ENCODE assay signal across 22 mouse cellular contexts in genomic region chr7:80227065-80227464, GRCm38 (mm10). TPM values are rescaled to one million over a fixed set of nuclear protein-coding genes. Genes with fewer than 3 reads are reported as not detected.
A peak's percentile ranks its signal among the peaks of the same experiment; 100 is the strongest.
DNase-seq lines count a peak whose midpoint lies in the region; ATAC-seq and TF ChIP-seq lines count a peak whose summit lies in the region.
"Had no signal": no experiment of that assay in that cellular context is flagged by ENCODE, and none has a peak within 500 bp of the region (broad histone marks: within the 10 kb centered on the region; RNA-seq: fewer than 3 reads in every experiment).

No protein-coding gene starts in this region.

- ATAC-seq in kidney, postnatal 0 days (replicated peaks; ENCODE audit: low FRiP score, low read depth): no peak
- no peak for ATAC-seq in stomach, embryonic 16.5 days (ENCODE audit: insufficient read depth, low FRiP score)
- ATAC-seq: activated CD4-positive, CD25-positive, alpha-beta regulatory T cell, adult 4 months; hindbrain, embryonic 16.5 days had no signal

- no peak for DNase-seq in kidney, postnatal 0 days (ENCODE audit: low spot score)
- no peak for DNase-seq in kidney, adult 9 months
- no peak for DNase-seq in testis, postnatal 14 days (ENCODE audit: low spot score)
- DNase-seq in MEL (ENCODE audit: low read depth, low spot score): no peak
- DNase-seq in gastrocnemius, postnatal 25 days: no peak
- DNase-seq in layer of hippocampus, adult 9-11 months: no peak
- DNase-seq: adrenal gland, postnatal 10 days; cerebellum, adult 2 months; cerebellum, postnatal 25 days; kidney, adult 11 months; lung, adult 18-20 months; lung, postnatal 10 days; retina, postnatal 1 day had no signal

- peaks cover 35% of the 10 kb centered on the region for H3K36me3 ChIP-seq in kidney, postnatal 0 days (ENCODE audit: insufficient read depth, low read length)
- H3K36me3 ChIP-seq in testis, adult 2 months (ENCODE audit: control insufficient read depth, insufficient read depth, low read length): peaks cover 1% of the 10 kb centered on the region; the same call in 1 of the 2 replicates
- H3K36me3 ChIP-seq in MEL (ENCODE audit: control insufficient read depth in 1 of 2, insufficient read depth in 2 of 2, low read length in 2 of 2): peaks cover 0 to 2% of the 10 kb centered on the region in 2 experiments; a peak in 2 of 4 replicates
- 0 out of 2 replicates have a peak, but pooled peaks cover 4% of the 10 kb centered on the region for H3K36me3 ChIP-seq in stomach, embryonic 16.5 days (ENCODE audit: control insufficient read depth, insufficient read depth, low read length)

- TF ChIP-seq EP300 in MEL (IDR thresholded peaks at IDR 0.05; ENCODE audit: low read depth in 1 of 2, low read length in 2 of 2): no peak

- H3K4me1 ChIP-seq in kidney, postnatal 0 days (replicated peaks; ENCODE audit: insufficient read depth, low read length): peaks cover 16% of the 10 kb centered on the region; the same call in 1 of the 2 replicates
- H3K4me1 ChIP-seq in testis, adult 2 months (ENCODE audit: control insufficient read depth, insufficient read depth, low read length): peaks cover 4% of the 10 kb centered on the region
- H3K4me1 ChIP-seq in MEL (ENCODE audit: control insufficient read depth in 1 of 2, insufficient read depth in 2 of 2, low read length in 2 of 2): 0 out of 4 replicates have a peak, but pooled peaks cover 0 to 5% of the 10 kb centered on the region in 2 experiments
- no peaks in the 10 kb centered on the region for H3K4me1 ChIP-seq in stomach, embryonic 16.5 days (ENCODE audit: control insufficient read depth, insufficient read depth, low read length)

- H3K9me3 ChIP-seq in kidney, postnatal 0 days (replicated peaks; ENCODE audit: low read length): no peaks in the 10 kb centered on the region
- no peaks in the 10 kb centered on the region for H3K9me3 ChIP-seq in MEL (replicated peaks; ENCODE audit: insufficient read depth, low read length)
- no peaks in the 10 kb centered on the region for H3K9me3 ChIP-seq in stomach, embryonic 16.5 days (replicated peaks; ENCODE audit: control insufficient read depth, low read length)
- H3K9me3 ChIP-seq: embryonic facial prominence, embryonic 12.5 days; neural tube, embryonic 12.5 days had no signal

- no peak overlapping the region for H3K9ac ChIP-seq in kidney, postnatal 0 days (ENCODE audit: low read depth, low read length)
- no peak overlapping the region for H3K9ac ChIP-seq in MEL (ENCODE audit: control insufficient read depth, low read depth, low read length, poor library complexity, severe bottlenecking)
- no peak overlapping the region for H3K9ac ChIP-seq in stomach, embryonic 16.5 days (ENCODE audit: low read length)
- H3K9ac ChIP-seq: embryonic facial prominence, embryonic 12.5 days; neural tube, embryonic 12.5 days had no signal

- no peaks in the 10 kb centered on the region for H3K27me3 ChIP-seq in kidney, postnatal 0 days (ENCODE audit: insufficient read depth, low read length)
- H3K27me3 ChIP-seq in testis, adult 2 months (ENCODE audit: control insufficient read depth, insufficient read depth, low read length): no peaks in the 10 kb centered on the region
- H3K27me3 ChIP-seq in MEL (ENCODE audit: control insufficient read depth in 1 of 2, insufficient read depth in 2 of 2, low read length in 2 of 2): no peaks in the 10 kb centered on the region
- H3K27me3 ChIP-seq in stomach, embryonic 16.5 days (ENCODE audit: control insufficient read depth, insufficient read depth, low read length): no peaks in the 10 kb centered on the region
- H3K27me3 ChIP-seq: embryonic facial prominence, embryonic 12.5 days; neural tube, embryonic 12.5 days had no signal

- no peak overlapping the region for H3K4me2 ChIP-seq in kidney, postnatal 0 days (ENCODE audit: low read length)
- H3K4me2 ChIP-seq in stomach, embryonic 16.5 days (ENCODE audit: low read depth, low read length): no peak overlapping the region
- H3K4me2 ChIP-seq: embryonic facial prominence, embryonic 12.5 days; heart, embryonic 11.5 days; midbrain, embryonic 11.5 days; neural tube, embryonic 12.5 days had no signal

- 94% methylated on average over 4 of the region's 4 CpGs for WGBS in kidney, postnatal 0 days
- WGBS in stomach, embryonic 16.5 days: 92% methylated on average over 4 of the region's 4 CpGs

- H3K79me2 ChIP-seq in MEL (ENCODE audit: control insufficient read depth, insufficient read depth, low read length, poor library complexity): no peaks in the 10 kb centered on the region

- no peak for TF ChIP-seq POLR2A in testis, adult 2 months (IDR thresholded peaks at IDR 0.05; ENCODE audit: control insufficient read depth, low read depth, low read length)
- no peak for TF ChIP-seq POLR2A in MEL (IDR thresholded peaks at IDR 0.05; ENCODE audit: control insufficient read depth in 1 of 2, insufficient read depth in 1 of 2, low read depth in 1 of 2, low read length in 2 of 2, poor library complexity in 1 of 2)

- no peak overlapping the region for H3K4me3 ChIP-seq in kidney, postnatal 0 days (replicated peaks; ENCODE audit: low read depth, low read length)
- H3K4me3 ChIP-seq in testis, adult 2 months (ENCODE audit: control insufficient read depth, low read depth, low read length): peak overlapping the region; percentile 71
- no peak overlapping the region for H3K4me3 ChIP-seq in MEL (ENCODE audit: control insufficient read depth in 1 of 2, insufficient read depth in 1 of 2, low read depth in 2 of 2, low read length in 2 of 2)
- H3K4me3 ChIP-seq in stomach, embryonic 16.5 days (replicated peaks; ENCODE audit: low read length): no peak overlapping the region
- H3K4me3 ChIP-seq: embryonic facial prominence, embryonic 12.5 days; neural tube, embryonic 12.5 days had no signal

- no peak overlapping the region for H3K27ac ChIP-seq in kidney, postnatal 0 days
- H3K27ac ChIP-seq in testis, adult 2 months (ENCODE audit: control insufficient read depth, insufficient read depth, low read depth, low read length): no peak overlapping the region
- H3K27ac ChIP-seq in MEL (ENCODE audit: control insufficient read depth, low read depth, low read length): no peak overlapping the region
- peak overlapping the region; percentile 34; the same call in 1 of the 2 replicates for H3K27ac ChIP-seq in stomach, embryonic 16.5 days (ENCODE audit: low read length)
- H3K27ac ChIP-seq: embryonic facial prominence, embryonic 12.5 days; neural tube, embryonic 12.5 days had no signal

- TF ChIP-seq RAD21 in MEL (IDR thresholded peaks at IDR 0.05; ENCODE audit: low read depth, low read length): no peak

- peak; percentile 22; the same call in 1 of the 2 replicates for TF ChIP-seq CTCF in kidney, postnatal 0 days (IDR thresholded peaks at IDR 0.05; ENCODE audit: low read depth)
- peak; percentile 42; the same call in 1 of the 2 replicates for TF ChIP-seq CTCF in testis, adult 2 months (IDR thresholded peaks at IDR 0.05; ENCODE audit: control insufficient read depth, insufficient read depth, insufficient replicate concordance, low read depth, low read length)
- peak; percentile 35 to 56 (median 45); a peak in 5 of 6 replicates for TF ChIP-seq CTCF in MEL (IDR thresholded peaks at IDR 0.05 in 2 of 3, conservative IDR thresholded peaks at IDR 0.05 in 1 of 3; ENCODE audit: control insufficient read depth in 1 of 3, insufficient read depth in 1 of 3, low read depth in 2 of 3, low read length in 3 of 3, poor library complexity in 1 of 3, severe bottlenecking in 1 of 3)

RNA-seq across cellular contexts. Expression of gene Cib1, which starts 5.5 kb away (rescaled TPM):
- 165 and 188 TPM in 2 replicates for polyA plus RNA-seq in kidney, postnatal 0 days (2015; fragmentation: Nextera tagmentation; extraction: Ambion mirVana)
- 406 and 411 TPM in 2 replicates for polyA plus RNA-seq in testis, adult 2 months (2012; rRNA removed)
- 69.3 and 84.5 TPM in 2 replicates for total RNA-seq in MEL (2012; rRNA removed)
- 100 to 1,000 TPM in 1 of 2 experiments, not detected in 1; 145 TPM for polyA plus RNA-seq in MEL (2012; ENCODE audit: insufficient read depth in 1 of 2, insufficient read length in 2 of 2, low read depth in 1 of 2, low replicate concordance in 2 of 2, missing spikeins in 1 of 2)
- 141 and 167 TPM in 2 replicates for polyA plus RNA-seq in stomach, embryonic 16.5 days (2015; fragmentation: Nextera tagmentation; extraction: Ambion mirVana)
- total RNA-seq in gastrocnemius, postnatal 25 days (2021): 1 to 10 TPM; 5.8 to 8.5 TPM

RNA-seq across cellular contexts. Expression of gene Gdpgp1, which starts 5.6 kb away (rescaled TPM):
- 2.1 and 2.9 TPM in 2 replicates for polyA plus RNA-seq in kidney, postnatal 0 days (2015; fragmentation: Nextera tagmentation; extraction: Ambion mirVana)
- polyA plus RNA-seq in testis, adult 2 months (2012; rRNA removed): 1.7 and 1.8 TPM in 2 replicates
- total RNA-seq in MEL (2012; rRNA removed): 3.4 and 4.0 TPM in 2 replicates
- 1 to 10 TPM in 1 of 2 experiments, not detected in 1; 4.6 TPM for polyA plus RNA-seq in MEL (2012; ENCODE audit: insufficient read depth in 1 of 2, insufficient read length in 2 of 2, low read depth in 1 of 2, low replicate concordance in 2 of 2, missing spikeins in 1 of 2)
- 4.0 and 4.7 TPM in 2 replicates for polyA plus RNA-seq in stomach, embryonic 16.5 days (2015; fragmentation: Nextera tagmentation; extraction: Ambion mirVana)
- under 1 TPM; 0.77 to 0.91 TPM for total RNA-seq in gastrocnemius, postnatal 25 days (2021)

RNA-seq across cellular contexts. Expression of gene Ttll13, which starts 19.1 kb away (rescaled TPM):
- 1.0 and 1.1 TPM in 2 replicates for polyA plus RNA-seq in kidney, postnatal 0 days (2015; fragmentation: Nextera tagmentation; extraction: Ambion mirVana)
- polyA plus RNA-seq in testis, adult 2 months (2012; rRNA removed): 361 and 376 TPM in 2 replicates
- total RNA-seq in MEL (2012; rRNA removed): 0.39 and 0.46 TPM in 2 replicates
- under 1 TPM in 1 of 2 experiments, not detected in 1; 0.40 TPM for polyA plus RNA-seq in MEL (2012; ENCODE audit: insufficient read depth in 1 of 2, insufficient read length in 2 of 2, low read depth in 1 of 2, low replicate concordance in 2 of 2, missing spikeins in 1 of 2)
- 0.56 and 1.1 TPM in 2 replicates for polyA plus RNA-seq in stomach, embryonic 16.5 days (2015; fragmentation: Nextera tagmentation; extraction: Ambion mirVana)
- not detected for total RNA-seq in gastrocnemius, postnatal 25 days (2021)
- total RNA-seq: hematopoietic stem cell, adult 5-6 weeks had no signal

RNA-seq across cellular contexts. Expression of gene Ngrn, which starts 34.0 kb away (rescaled TPM):
- polyA plus RNA-seq in kidney, postnatal 0 days (2015; fragmentation: Nextera tagmentation; extraction: Ambion mirVana): 48.9 and 50.6 TPM in 2 replicates
- polyA plus RNA-seq in testis, adult 2 months (2012; rRNA removed): 10.1 and 10.3 TPM in 2 replicates
- 42.8 and 48.0 TPM in 2 replicates for total RNA-seq in MEL (2012; rRNA removed)
- polyA plus RNA-seq in MEL (2012; ENCODE audit: insufficient read depth in 1 of 2, insufficient read length in 2 of 2, low read depth in 1 of 2, low replicate concordance in 2 of 2, missing spikeins in 1 of 2): 10 to 100 TPM in 1 of 2 experiments, not detected in 1; 37.2 TPM
- polyA plus RNA-seq in stomach, embryonic 16.5 days (2015; fragmentation: Nextera tagmentation; extraction: Ambion mirVana): 52.2 and 53.3 TPM in 2 replicates
- total RNA-seq in gastrocnemius, postnatal 25 days (2021): 10 to 100 TPM; 20.4 to 22.4 TPM

RNA-seq across cellular contexts. Expression of gene Sema4b, which starts 40.4 kb away (rescaled TPM):
- 20.7 and 21.2 TPM in 2 replicates for polyA plus RNA-seq in kidney, postnatal 0 days (2015; fragmentation: Nextera tagmentation; extraction: Ambion mirVana)
- 5.2 and 5.6 TPM in 2 replicates for polyA plus RNA-seq in testis, adult 2 months (2012; rRNA removed)
- 8.4 and 10.9 TPM in 2 replicates for total RNA-seq in MEL (2012; rRNA removed)
- polyA plus RNA-seq in MEL (2012; ENCODE audit: insufficient read depth in 1 of 2, insufficient read length in 2 of 2, low read depth in 1 of 2, low replicate concordance in 2 of 2, missing spikeins in 1 of 2): 10 to 100 TPM in 1 of 2 experiments, not detected in 1; 17.3 TPM
- 19.7 and 23.7 TPM in 2 replicates for polyA plus RNA-seq in stomach, embryonic 16.5 days (2015; fragmentation: Nextera tagmentation; extraction: Ambion mirVana)
- 1 to 10 TPM; 1.6 to 2.5 TPM for total RNA-seq in gastrocnemius, postnatal 25 days (2021)

Comparison
In these comparisons a context has a peak if more than half of its experiments do, and no peak if none do; other contexts are left out.
1. RNA of gene Ttll13, which starts 19.1 kb away (polyA plus RNA-seq): 361 to 376 TPM in testis, adult 2 months; 1.0 to 1.1 TPM in kidney, postnatal 0 days, 0.56 to 1.1 TPM in stomach, embryonic 16.5 days and 0.40 TPM in MEL; every median in the first group is over 100 times any median in the second.
2. Peak in every context shown above with its lines, with median percentiles within 50 percentile points of each other: CTCF ChIP-seq.